In genomic region chr1:169099221-169099620, GRCm38 (mm10) we compare ENCODE assay signal across 12 mouse cellular contexts.
DNase-seq lines count a peak whose midpoint lies in the region; ATAC-seq and TF ChIP-seq lines count a peak whose summit lies in the region.
"Had no signal": no experiment of that assay in that cellular context is flagged by ENCODE, and none has a peak within 500 bp of the region (broad histone marks: within the 10 kb centered on the region; RNA-seq: fewer than 3 reads in every experiment).

No protein-coding gene starts in this region.

- no peak for TF ChIP-seq CTCF in brain, embryonic 14.5 days (IDR thresholded peaks at IDR 0.05; ENCODE audit: borderline replicate concordance, extremely low read depth, insufficient read depth, insufficient read length)

- no peak for ATAC-seq in cerebellum, adult (ENCODE audit: insufficient number of reproducible peaks, low FRiP score, low TSS enrichment)
- peak; percentile 56 for ATAC-seq in lung, embryonic 16.5 days (ENCODE audit: low read depth)
- no peak for ATAC-seq in hindbrain, embryonic 12.5 days (ENCODE audit: low FRiP score)
- no peak for ATAC-seq in megakaryocyte-erythroid progenitor cell, adult 5-6 weeks (replicated peaks; ENCODE audit: low FRiP score, low TSS enrichment, poor library complexity, severe bottlenecking)
- ATAC-seq: intestine, embryonic 16.5 days had no signal

- no peak overlapping the region for H3K27ac ChIP-seq in lung, embryonic 16.5 days (ENCODE audit: low read length)
- no peak overlapping the region for H3K27ac ChIP-seq in hindbrain, embryonic 12.5 days
- H3K27ac ChIP-seq: heart, embryonic 13.5 days; macrophage had no signal

- H3K4me3 ChIP-seq in lung, embryonic 16.5 days (ENCODE audit: low read length) = no peak overlapping the region
- no peak overlapping the region for H3K4me3 ChIP-seq in hindbrain, embryonic 12.5 days
- H3K4me3 ChIP-seq: erythroblast, embryonic 14.5 days; heart, embryonic 13.5 days had no signal

- no peak for TF ChIP-seq POLR2A in brain, embryonic 14.5 days (IDR thresholded peaks at IDR 0.05; ENCODE audit: borderline replicate concordance, extremely low read depth, insufficient read depth, insufficient read length, poor library complexity, severe bottlenecking)

- no peaks in the 10 kb centered on the region for H3K27me3 ChIP-seq in lung, embryonic 16.5 days (ENCODE audit: control insufficient read depth, insufficient read depth, low read depth, low read length)
- H3K27me3 ChIP-seq in hindbrain, embryonic 12.5 days = no peaks in the 10 kb centered on the region
- H3K27me3 ChIP-seq: heart, embryonic 13.5 days had no signal

- no peaks in the 10 kb centered on the region for H3K36me3 ChIP-seq in lung, embryonic 16.5 days (ENCODE audit: control insufficient read depth, insufficient read depth, low read length)
- no peaks in the 10 kb centered on the region for H3K36me3 ChIP-seq in hindbrain, embryonic 12.5 days
- H3K36me3 ChIP-seq: heart, embryonic 13.5 days had no signal

- no peak overlapping the region for H3K9ac ChIP-seq in lung, embryonic 16.5 days (ENCODE audit: low read length)
- no peak overlapping the region for H3K9ac ChIP-seq in hindbrain, embryonic 12.5 days
- H3K9ac ChIP-seq: heart, embryonic 13.5 days had no signal

- 30% methylated on average over 5 of the region's 5 CpGs for WGBS in lung, embryonic 16.5 days
- WGBS in hindbrain, embryonic 12.5 days = 73% methylated on average over 5 of the region's 5 CpGs

- no peaks in the 10 kb centered on the region for H3K4me1 ChIP-seq in lung, embryonic 16.5 days (replicated peaks; ENCODE audit: control insufficient read depth, insufficient read depth, low read length)
- H3K4me1 ChIP-seq in hindbrain, embryonic 12.5 days = no peaks in the 10 kb centered on the region

- peak; percentile 19 to 30 for DNase-seq in cerebellum, postnatal 10 days
- DNase-seq in layer of hippocampus, adult 11-12 months (ENCODE audit: low spot score) = peak; percentile 7
- DNase-seq in layer of hippocampus, postnatal 36 days = no peak
- DNase-seq in brain, embryonic 14.5 days (ENCODE audit: low read depth) = peak; percentile 37

- H3K9me3 ChIP-seq in lung, embryonic 16.5 days (ENCODE audit: control insufficient read depth, low read length) = no peaks in the 10 kb centered on the region
- no peaks in the 10 kb centered on the region for H3K9me3 ChIP-seq in hindbrain, embryonic 12.5 days (replicated peaks)
- H3K9me3 ChIP-seq: heart, embryonic 13.5 days had no signal

- H3K4me2 ChIP-seq in lung, embryonic 16.5 days (ENCODE audit: low read depth, low read length) = no peak overlapping the region
- H3K4me2 ChIP-seq in hindbrain, embryonic 12.5 days (replicated peaks) = no peak overlapping the region
- H3K4me2 ChIP-seq: heart, embryonic 13.5 days had no signal

Comparison
In these comparisons a context has a peak if more than half of its experiments do, and no peak if none do; other contexts are left out.
1. DNase-seq: peak in cerebellum, postnatal 10 days (2 of 2), layer of hippocampus, adult 11-12 months (single experiment) and brain, embryonic 14.5 days (single experiment); none in layer of hippocampus, postnatal 36 days (0 of 2).